Mouse (Mus musculus) left cerebral cortex, adult 2 months (tissue): ENCODE results near the gene Rapgef2. TPM values are rescaled to one million over a fixed set of nuclear protein-coding genes. Genes with fewer than 3 reads are reported as not detected.

Experiments used
- DNase-seq, 2 experiments: peaks; one replicate each; pipeline ENCODE4 v3.0.0; 2021 to 2022; ENCODE audit warnings: low spot score in 2 of 2, mixed read lengths in 1 of 2; ENCODE audit errors: extremely low spot score in 1 of 2
- H3K27ac ChIP-seq: fragments of 200-600 bp; 2 replicates; pipeline ENCODE4 v1.8.1; 2022
- H3K4me3 ChIP-seq: fragments of 200-600 bp; 2 replicates; pipeline ENCODE4 v1.8.1; 2022
- CTCF ChIP-seq: fragments of 200-600 bp; IDR thresholded peaks from 2 replicates; pipeline ENCODE4 v1.8.1; 2022; ENCODE audit warnings: antibody characterized with exemption, mild to moderate bottlenecking, moderate library complexity
- intact Hi-C: fragments of 180-260 bp; cut with DNase I; formaldehyde crosslinking; loops from one replicate; pipeline ENCODE4 v1.15.1; 2025
- total RNA-seq, 2 experiments: library from RNA; stranded (reverse); gene quantifications; 2 replicates each; pipeline ENCODE4 v1.2.3; 2021

Rapgef2 gene
- total RNA-seq, 2 experiments from 2014 or later: 122 to 130 TPM

DNA sequence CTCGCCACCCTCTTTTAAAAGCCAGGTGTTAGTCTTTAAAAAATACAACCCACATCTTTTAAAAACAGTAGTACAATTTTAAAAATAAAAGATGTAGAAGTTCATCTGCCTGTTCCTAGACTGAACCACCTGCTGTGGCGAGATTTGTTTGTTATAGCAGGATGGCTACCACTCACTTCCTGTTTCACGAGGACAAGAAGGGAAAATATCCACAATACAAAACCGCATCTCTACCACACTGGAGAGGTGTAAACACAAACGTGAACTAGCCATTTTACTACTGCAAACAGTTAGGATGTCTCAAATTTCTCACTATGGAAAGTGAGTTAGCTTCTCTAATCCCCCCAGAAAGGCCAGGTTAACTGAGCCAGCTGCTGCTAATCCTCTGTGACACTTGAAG lies 76.1 kb downstream of the Rapgef2 start:
- intact Hi-C loops: no loop called here
- DNase-seq: no peak
- Histone ChIP-seq H3K4me3 (no peak overlapping the region), H3K27ac (no peak overlapping the region)
- no peak for TF ChIP-seq CTCF

DNA sequence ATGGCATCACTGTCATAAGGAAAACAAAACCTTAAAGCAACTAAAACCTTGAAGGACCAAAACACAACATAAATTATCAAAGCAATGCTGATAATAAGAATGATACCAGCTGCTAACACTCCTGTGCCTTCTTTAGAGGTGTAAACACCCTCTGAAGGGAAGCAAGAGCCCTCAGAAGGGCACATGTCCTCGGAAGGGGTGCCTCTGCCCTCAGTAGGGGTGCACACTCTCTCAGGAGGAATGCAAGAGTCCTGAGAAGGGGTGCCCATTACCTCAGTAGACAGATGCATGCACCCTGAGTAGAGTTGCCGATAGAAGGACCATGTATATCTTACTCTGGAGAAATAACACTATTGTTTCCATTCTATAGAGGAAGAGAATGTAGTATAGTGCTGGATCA lies 79.1 kb downstream of the Rapgef2 start:
- intact Hi-C loops: no loop called here
- no peak for DNase-seq
- no peak overlapping the region for H3K4me3 ChIP-seq
- TF ChIP-seq CTCF: no peak
- no peak overlapping the region for H3K27ac ChIP-seq

- TF ChIP-seq CTCF: no peak
- Histone ChIP-seq H3K4me3 (no peak overlapping the region), H3K27ac (no peak overlapping the region; the same call in 1 of the 2 replicates)
- no peak for DNase-seq
- intact Hi-C loops: no loop called here
Measured at GRCm38 (mm10) chr3:79206524-79206923, 79.8 kb downstream of the Rapgef2 start.

DNA sequence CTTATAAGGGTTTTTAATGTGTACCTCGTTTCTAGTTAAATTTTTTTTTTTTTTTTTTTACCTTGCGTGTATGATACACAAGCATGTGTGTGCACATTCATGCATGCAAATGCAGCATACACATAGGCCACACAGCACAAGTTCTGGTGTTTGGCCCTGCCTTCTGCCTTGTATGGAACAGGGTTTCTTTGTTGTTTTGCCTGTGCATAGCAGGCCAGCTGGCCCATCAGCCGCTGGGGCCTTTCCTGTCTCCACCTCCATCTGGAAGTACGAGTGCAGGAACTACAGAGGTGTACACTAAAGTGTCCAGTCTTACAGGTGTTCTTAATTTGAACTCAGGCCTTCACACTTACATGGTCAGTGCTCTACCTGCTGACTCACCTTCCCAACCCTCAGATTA lies 80.3 kb downstream of the Rapgef2 start:
- Histone ChIP-seq H3K27ac (peak overlapping the region; percentile 38; the same call in 1 of the 2 replicates), H3K4me3 (no peak overlapping the region)
- no peak for DNase-seq
- TF ChIP-seq CTCF: no peak
- intact Hi-C loops: no loop called here

DNA sequence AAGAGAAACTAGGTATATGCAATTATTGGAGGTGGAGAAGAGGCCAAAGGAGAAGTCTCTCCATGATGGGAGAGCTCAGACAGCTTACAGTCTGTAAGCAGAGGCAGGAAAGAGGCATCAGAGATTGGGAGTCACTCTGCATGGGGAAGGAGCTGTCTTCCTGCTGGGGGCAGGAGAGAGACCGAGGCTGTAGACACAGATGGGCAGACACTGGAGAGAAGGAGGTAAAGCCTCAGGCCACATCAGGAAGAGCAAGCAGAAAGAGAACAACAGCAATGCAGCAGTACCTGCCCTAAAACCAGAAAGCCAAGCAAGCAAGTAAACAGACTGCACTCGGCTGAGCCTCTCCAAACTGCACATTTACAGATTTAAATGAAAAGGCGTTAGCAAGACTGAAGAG lies 81.2 kb downstream of the Rapgef2 start:
- peak overlapping the region; percentile 63 for H3K27ac ChIP-seq
- H3K4me3 ChIP-seq: no peak overlapping the region
- peak; percentile 29 for TF ChIP-seq CTCF
- intact Hi-C loops: no loop called here
- no peak for DNase-seq

DNA sequence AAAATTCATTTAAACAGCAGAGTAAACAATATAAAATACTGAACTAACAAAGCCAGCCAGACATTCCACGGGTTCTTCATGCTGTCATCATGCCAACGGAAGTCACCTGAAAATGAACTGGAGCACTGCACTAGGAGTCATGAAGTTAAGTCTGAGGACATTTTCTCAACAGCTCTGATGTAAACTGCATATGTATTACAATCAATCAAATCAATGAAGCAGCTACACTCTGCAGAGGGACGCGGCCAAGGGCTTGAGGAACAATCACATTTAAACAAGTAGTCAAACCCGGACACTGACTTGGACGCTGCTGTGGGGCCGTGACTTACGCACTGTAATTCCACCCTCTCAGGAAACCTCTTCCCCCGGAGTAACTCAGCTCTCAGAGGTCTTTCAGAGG lies 82.1 kb downstream of the Rapgef2 start:
- intact Hi-C loops: loop anchor here (5.0 kb wide), 2 partner anchors 83 to 363 kb away; partner anchors contain the start of genes Fnip2 and Rapgef2
- H3K27ac ChIP-seq: peak overlapping the region; percentile 57; the same call in 1 of the 2 replicates

DNA sequence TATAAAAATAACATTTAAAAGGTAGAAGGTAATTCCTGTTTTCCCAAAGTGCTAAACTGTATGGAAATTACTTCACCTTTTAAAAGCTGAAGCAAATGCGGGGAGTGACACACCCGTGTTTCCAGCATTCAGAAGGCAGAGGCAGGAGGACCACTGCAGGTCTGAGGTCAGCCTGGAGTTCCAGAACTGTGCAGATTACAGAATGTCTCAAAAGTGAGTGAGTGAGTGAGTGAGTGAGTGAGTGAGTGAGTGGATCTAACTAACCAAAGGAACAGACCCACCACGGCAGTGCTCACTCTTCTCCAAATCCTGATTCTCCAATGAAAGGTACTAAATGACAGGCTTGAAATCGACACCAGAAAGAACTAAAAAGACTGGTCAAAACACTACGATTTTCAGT lies 82.5 kb downstream of the Rapgef2 start:
- H3K27ac ChIP-seq: peak overlapping the region; percentile 57
- TF ChIP-seq CTCF: no peak
- no peak for DNase-seq
- intact Hi-C loops: loop anchor here (2.0 to 5.0 kb wide), 4 partner anchors 15 to 363 kb away; partner anchors contain the start of genes Fnip2 and Rapgef2
- no peak overlapping the region for H3K4me3 ChIP-seq

More for the DNA sequence above, 82.1 kb downstream of the Rapgef2 start:
- H3K4me3 ChIP-seq: no peak overlapping the region
- no peak for DNase-seq
- TF ChIP-seq CTCF: no peak

GRCm38 (mm10) chr3:79203178-79203577 lies 83.1 kb downstream of the Rapgef2 start:
- intact Hi-C loops: loop anchor here (2.0 to 5.0 kb wide), 4 partner anchors 16 to 364 kb away; partner anchors contain the start of genes Fnip2 and Rapgef2
- peak in 1 of 2 experiments; percentile 45 for DNase-seq
- no peak for TF ChIP-seq CTCF
- peak overlapping the region; percentile 80 for H3K27ac ChIP-seq
- no peak overlapping the region for H3K4me3 ChIP-seq

DNA sequence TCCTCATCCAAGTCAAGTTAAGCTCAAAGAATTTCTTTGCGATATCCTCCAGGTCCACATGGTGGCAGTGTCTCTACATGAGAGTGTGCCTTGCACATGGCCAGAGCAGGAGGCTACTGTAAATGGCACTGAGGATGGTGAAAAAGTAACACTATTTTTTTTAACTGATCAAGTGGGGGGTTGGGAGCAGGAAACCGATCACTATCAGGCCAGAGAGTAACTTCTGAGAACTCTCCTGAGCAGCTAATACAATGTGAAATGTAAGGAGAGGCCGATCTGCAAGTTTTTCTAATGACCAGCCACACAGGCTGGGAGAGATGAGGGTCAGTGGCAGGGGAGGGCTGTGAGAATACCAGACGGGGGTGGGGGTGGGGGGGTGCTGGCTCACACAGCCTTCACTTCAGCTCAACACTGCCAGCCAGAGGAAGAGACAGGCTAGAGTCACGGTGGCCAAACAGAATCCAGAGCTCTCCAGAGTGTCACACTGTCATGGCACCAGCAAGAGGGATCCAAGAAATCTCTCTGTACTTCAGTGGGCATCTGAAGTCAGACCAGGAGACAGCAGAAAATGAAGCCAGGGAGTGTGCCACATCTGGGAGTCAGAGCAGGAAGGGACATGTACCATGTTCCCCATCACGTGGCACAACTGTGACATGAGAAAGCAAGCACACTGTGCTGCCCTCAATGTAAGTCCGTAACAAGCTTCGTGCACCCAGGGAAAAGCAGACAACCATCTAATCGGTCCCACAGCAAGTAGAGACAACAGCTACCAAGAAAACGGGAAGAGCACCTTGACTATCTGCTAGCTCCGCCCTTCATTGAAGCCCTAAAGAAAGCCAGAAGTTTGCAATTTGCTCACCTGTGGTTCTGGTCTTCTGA lies 83.8 kb downstream of the Rapgef2 start:
- TF ChIP-seq CTCF: peak; percentile 77
- Histone ChIP-seq H3K27ac (peak overlapping the region; percentile 80), H3K4me3 (no peak overlapping the region)
- DNase-seq: peak; percentile 74 to 76
- intact Hi-C loops: loop anchor here (1.0 to 5.0 kb wide), 5 partner anchors 16 to 384 kb away; partner anchors contain the start of genes Fnip2 and Rapgef2

DNA sequence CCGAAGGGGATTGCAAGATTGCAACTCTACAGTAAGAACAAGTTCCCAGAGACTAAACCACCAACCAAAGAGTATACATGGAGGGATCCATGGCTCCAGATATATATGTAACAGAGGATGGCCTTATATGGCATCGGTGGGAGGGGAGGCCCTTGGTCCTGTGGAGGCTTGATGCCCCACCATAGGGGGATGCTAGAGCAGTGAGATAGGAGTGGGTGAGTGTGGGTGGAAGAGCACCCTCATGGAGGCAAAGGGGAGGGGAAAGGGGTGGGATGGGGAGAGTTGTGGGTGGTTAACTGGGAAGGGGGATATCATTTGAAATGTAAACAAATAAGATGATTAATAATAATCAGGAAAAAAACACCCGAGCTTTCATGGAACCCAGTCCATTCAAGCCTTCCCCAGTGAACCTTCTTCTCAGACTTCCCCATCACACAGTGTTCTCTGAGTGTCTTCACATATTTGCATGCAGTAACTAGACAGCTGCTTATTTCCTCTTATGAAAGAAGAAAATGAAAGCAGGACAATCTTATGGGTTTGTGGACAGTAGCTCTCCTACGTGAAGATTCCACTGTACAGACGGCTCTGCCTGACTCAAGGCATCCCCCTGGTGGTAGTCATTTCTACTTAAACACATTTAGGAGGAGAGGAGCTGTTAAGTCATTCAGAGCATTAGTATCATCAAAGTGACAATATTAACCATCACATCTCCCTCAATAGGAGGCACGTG lies 89.4 kb downstream of the Rapgef2 start:
- intact Hi-C loops: loop anchor here (1.0 to 5.0 kb wide), 2 partner anchors 110 to 238 kb away; no protein-coding TSS in a partner anchor
- Histone ChIP-seq H3K27ac (peak overlapping the region; percentile 51; the same call in 1 of the 2 replicates), H3K4me3 (no peak overlapping the region)
- no peak for DNase-seq
- peak; percentile 85 for TF ChIP-seq CTCF

- no peak for DNase-seq
- TF ChIP-seq CTCF: no peak
Measured at GRCm38 (mm10) chr3:79195280-79195679, 91.0 kb downstream of the Rapgef2 start.

More at GRCm38 (mm10) chr3:79195280-79195679, 91.0 kb downstream of the Rapgef2 start:
- Histone ChIP-seq H3K27ac (no peak overlapping the region), H3K4me3 (no peak overlapping the region)
- intact Hi-C loops: loop anchor here (5.0 kb wide), 1 partner anchor 108 kb away; no protein-coding TSS in a partner anchor
